Mouse (Mus musculus): ENCODE results near the gene Olfr1423.
A peak's percentile ranks its signal among the peaks of the same experiment; 100 is the strongest.
"Not testable (repeated sequence)": the region's sequence is repeated elsewhere in the genome, so short reads cannot be mapped to it uniquely, and the experiment has no call there.

Gene Olfr1423

GRCm38 (mm10) chr19:11995722-11996448 lies 45.2 kb downstream of the Olfr1423 start:
- no peak for DNase-seq (ENCODE audit: low read depth, low spot score)

DNA sequence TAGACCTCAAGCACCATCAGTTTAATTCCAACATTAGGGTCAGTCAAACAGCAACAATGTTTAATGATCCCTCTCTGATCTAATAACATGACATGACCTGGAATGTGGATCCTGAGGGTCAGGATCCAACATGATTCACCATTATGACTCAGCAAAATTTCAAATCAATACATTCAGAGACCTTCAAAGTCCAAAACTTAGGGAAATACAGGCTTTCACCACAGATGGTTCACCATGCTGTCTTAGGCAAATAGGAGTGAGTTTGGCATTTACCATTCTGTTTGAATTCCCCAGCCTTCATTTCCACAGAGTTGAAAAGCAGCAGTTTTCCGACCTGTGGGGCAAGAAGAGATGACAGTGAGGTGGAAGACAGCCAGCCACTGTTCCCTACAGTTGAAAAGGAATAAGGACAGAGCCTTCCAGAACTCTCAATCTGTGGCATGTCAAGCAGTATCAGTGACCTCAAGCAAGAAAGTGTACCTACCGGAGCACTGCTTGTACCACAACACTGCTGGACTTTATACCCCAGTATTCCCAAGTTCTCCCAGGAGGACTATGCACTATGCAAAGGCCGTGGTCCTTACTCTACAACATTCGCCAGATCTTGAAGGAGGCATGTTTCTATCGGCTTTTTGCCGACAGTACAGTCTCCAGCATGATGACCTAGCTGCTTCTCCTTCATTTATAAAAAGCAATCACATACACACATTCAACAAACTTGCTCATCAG lies 46.2 kb downstream of the Olfr1423 start:
- DNase-seq (ENCODE audit: low read depth, low spot score): no peak
- H3K27me3 ChIP-seq (ENCODE audit: control insufficient read depth, insufficient read depth, low read length, poor library complexity, severe bottlenecking): no peaks in the 10 kb centered on the region
- peaks cover 3% of the 10 kb centered on the region for H3K36me3 ChIP-seq (ENCODE audit: control insufficient read depth, insufficient read depth, low read length, poor library complexity, severe bottlenecking)

More at GRCm38 (mm10) chr19:11995722-11996448, 45.2 kb downstream of the Olfr1423 start:
- peaks cover 3% of the 10 kb centered on the region for H3K36me3 ChIP-seq (ENCODE audit: control insufficient read depth, insufficient read depth, low read length, poor library complexity, severe bottlenecking)
- no peaks in the 10 kb centered on the region for H3K27me3 ChIP-seq (ENCODE audit: control insufficient read depth, insufficient read depth, low read length, poor library complexity, severe bottlenecking)

GRCm38 (mm10) chr19:11992441-11993029 lies 48.6 kb downstream of the Olfr1423 start:
- Histone ChIP-seq H3K27me3 (ENCODE audit: control insufficient read depth, insufficient read depth, low read length, poor library complexity, severe bottlenecking) (no peaks in the 10 kb centered on the region), H3K36me3 (ENCODE audit: control insufficient read depth, insufficient read depth, low read length, poor library complexity, severe bottlenecking) (peaks cover 5% of the 10 kb centered on the region)
- DNase-seq (ENCODE audit: low read depth, low spot score): no peak

DNA sequence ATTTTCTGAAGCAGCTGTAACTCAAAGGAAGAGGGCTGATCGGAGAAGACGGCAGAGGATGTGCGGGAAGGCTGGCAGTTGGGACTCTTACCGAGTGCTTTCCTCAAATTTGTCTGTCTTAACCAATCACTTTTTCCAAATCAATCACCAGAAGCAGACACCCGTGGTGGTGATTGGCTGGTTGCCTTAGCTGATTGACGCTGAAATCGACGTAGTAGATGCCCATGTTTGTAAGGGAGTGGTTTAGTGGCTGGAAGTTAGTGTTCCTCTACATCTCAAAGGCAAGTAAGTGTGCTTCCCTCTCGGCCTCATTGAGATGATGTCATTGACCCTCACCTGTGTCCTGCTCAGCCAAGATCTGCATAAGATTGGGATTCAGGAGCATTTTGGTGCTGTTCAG lies 49.1 kb downstream of the Olfr1423 start:
- no peaks in the 10 kb centered on the region for H3K27me3 ChIP-seq (ENCODE audit: control insufficient read depth, insufficient read depth, low read length, poor library complexity, severe bottlenecking)
- peaks cover 7% of the 10 kb centered on the region for H3K36me3 ChIP-seq (ENCODE audit: control insufficient read depth, insufficient read depth, low read length, poor library complexity, severe bottlenecking)
- no peak for DNase-seq (ENCODE audit: low read depth, low spot score)

- DNase-seq (ENCODE audit: low read depth, low spot score): peak; percentile 77
- Histone ChIP-seq H3K36me3 (ENCODE audit: control insufficient read depth, insufficient read depth, low read length, poor library complexity, severe bottlenecking) (peaks cover 9% of the 10 kb centered on the region), H3K27me3 (ENCODE audit: control insufficient read depth, insufficient read depth, low read length, poor library complexity, severe bottlenecking) (no peaks in the 10 kb centered on the region)
Observed at GRCm38 (mm10) chr19:11989334-11989733, 51.8 kb downstream of the Olfr1423 start.

GRCm38 (mm10) chr19:11987841-11988240 lies 53.3 kb downstream of the Olfr1423 start:
- Histone ChIP-seq H3K36me3 (ENCODE audit: control insufficient read depth, insufficient read depth, low read length, poor library complexity, severe bottlenecking) (peaks cover 15% of the 10 kb centered on the region), H3K27me3 (ENCODE audit: control insufficient read depth, insufficient read depth, low read length, poor library complexity, severe bottlenecking) (no peaks in the 10 kb centered on the region)
- DNase-seq (ENCODE audit: low read depth, low spot score): no peak

- H3K36me3 ChIP-seq (ENCODE audit: control insufficient read depth, insufficient read depth, low read length, poor library complexity, severe bottlenecking): peaks cover 20% of the 10 kb centered on the region
- not testable (repeated sequence) for H3K27me3 ChIP-seq (ENCODE audit: control insufficient read depth, insufficient read depth, low read length, poor library complexity, severe bottlenecking); DNase-seq (ENCODE audit: low read depth, low spot score)
Observed at GRCm38 (mm10) chr19:11984614-11985013, 56.5 kb downstream of the Olfr1423 start.

All from splenic B cell, adult 2 months (primary cell).